Mouse (Mus musculus) lung, postnatal 4 days (tissue): ENCODE results near the gene Olfr1260.

Source experiments
- DNase-seq, 2 experiments: peaks; one replicate each; pipeline ENCODE4 v3.0.0; 2021

Olfr1260 gene

DNA sequence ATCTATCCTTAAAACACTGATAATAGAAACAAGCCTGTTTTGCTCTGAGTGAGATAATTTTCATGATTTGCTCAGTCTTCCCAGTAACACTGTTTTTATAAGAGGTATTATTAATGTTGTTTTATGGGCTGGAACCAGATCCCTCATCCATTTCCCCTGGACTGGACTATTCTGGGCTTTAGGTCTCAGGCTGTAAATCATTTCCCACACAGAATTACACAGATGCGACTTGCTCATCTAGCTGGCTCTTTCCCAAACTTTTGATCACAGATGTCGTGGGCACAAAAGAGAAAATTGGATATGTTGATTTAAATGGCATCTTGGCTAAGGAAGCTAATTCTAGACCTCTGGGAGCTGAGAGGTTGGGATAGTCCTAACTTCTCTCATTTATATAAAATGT is at the start of gene Olfr1260:
Gene Olfr1260, plus strand, starts transcription at position 157 of the 400 bp plus-strand sequence.
- no peak for DNase-seq

DNA sequence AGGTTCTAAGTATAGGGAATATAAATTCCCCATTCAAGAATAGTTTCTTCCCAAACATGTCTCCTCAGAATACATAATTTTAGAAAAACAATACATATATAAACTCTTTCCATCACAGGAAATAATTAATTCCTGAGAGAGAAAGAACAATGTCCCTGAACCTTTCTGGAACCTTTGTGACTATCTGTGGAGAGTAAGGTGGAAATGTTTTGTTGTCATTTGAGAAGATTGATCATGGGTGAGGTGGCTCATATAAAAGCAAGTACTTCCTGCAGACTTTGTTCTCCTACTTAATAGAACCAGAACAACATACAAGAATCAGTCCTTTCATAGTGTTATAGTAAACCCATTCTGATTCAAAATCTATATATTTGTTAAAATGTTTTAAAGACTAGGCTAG is 47.1 kb upstream of the Olfr1260 start, which contains the start of gene Olfr1258:
Gene Olfr1258, plus strand, starts transcription at position 301 of the 400 bp plus-strand sequence.
- DNase-seq: no peak

DNA sequence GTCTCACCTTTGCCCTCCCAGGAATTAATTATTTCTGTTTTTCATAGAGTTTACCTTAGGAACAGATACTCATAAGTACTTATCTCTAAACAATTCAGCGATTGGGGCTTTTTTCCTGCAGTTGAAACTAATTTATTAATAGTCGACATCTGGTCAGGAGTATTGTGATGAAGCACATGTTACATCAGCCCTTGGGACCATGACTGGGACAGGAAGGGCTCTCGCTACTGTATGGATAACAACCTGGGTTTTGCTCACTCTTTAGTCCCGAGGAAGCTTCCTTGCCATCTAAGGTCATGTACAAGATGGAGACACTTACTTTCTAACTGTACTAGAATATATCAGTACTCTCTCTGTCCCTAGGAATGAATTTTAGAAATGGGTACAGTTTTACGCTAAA is 25.6 kb upstream of the Olfr1260 start, which contains the start of gene Olfr1259:
Gene Olfr1259, minus strand, starts transcription at position 101 of the 400 bp plus-strand sequence.
- no peak for DNase-seq

DNA sequence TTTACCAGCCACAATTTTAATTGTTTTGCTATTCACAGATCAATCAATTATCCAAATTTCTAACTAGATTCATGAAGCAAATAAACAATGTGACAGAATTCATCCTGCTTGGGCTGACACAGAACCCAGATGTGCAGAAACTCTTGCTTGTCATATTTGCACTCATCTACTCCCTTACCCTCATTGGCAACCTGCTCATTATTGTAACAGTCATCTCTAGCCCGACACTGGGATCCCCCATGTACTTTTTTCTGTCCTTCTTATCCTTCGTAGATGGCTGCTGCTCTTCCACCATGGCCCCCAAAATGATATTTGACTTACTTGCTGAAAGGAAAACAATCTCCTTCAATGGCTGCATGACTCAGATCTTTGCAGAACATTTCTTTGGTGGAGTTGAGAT is 3.6 kb downstream of the Olfr1260 start:
- no peak for DNase-seq

DNA sequence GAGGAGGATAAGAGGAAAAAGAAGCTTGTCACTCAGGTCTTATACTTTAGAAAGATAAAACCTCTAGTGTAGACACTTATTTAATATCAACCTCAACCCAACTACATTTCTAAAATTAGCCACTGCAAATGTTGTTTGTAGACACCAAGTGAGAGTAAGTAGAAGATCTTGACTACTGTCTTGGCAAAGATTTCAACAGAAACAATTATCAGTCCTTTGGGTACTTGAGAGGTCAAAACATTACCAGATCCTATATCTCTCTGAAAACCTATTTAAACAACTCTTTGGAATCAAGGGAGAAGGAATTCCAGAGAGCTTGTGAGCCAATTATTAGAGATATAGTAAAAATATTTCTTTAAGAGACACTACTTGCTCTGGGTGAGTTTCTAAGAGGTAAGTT is 16.8 kb downstream of the Olfr1260 start, which contains the start of gene Olfr1261:
Gene Olfr1261, plus strand, starts transcription at position 301 of the 400 bp plus-strand sequence.
- DNase-seq: no peak

DNA sequence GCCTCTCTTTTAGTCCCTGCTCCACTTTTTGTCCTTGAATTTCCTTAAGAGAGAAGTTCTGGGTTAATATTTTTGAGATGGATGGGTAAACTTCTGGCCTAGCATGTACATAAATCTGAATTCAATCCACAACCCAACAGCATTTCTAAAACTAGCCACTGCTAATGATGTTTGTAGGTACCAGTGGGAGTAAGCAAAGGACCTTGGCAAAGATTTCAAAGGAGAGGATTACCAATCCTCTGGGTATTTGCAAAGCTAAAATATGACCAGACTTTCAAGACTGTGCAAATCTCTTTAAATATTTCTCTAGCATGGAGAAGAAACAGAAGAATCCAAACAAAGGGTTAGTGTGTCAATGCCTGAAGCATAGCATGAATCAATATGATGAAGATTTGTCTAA is 25.7 kb downstream of the Olfr1260 start, which contains the start of gene Olfr1262:
Gene Olfr1262, plus strand, starts transcription at position 301 of the 400 bp plus-strand sequence.
- no peak for DNase-seq

DNA sequence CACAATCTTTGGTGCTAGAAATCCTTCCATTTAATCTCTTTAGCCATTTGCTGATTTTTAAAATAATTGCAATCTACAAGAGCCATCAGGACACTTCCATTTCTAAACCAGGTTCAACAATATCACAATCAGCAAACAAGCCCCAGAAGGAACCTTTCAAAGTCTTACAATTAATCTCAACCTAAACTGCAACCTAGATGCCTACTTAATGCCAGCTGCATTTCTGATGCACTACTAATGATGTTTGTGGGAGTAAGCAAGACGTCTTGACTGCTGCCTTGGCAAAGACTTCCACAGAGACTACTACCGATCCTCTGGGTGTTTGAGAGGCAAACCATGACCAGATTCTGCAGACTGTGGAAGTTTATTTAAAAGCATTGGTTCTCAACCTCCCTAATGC is 37.7 kb downstream of the Olfr1260 start, which contains the start of gene Olfr1263:
Gene Olfr1263, plus strand, starts transcription at position 301 of the 400 bp plus-strand sequence.
- DNase-seq: no peak

DNA sequence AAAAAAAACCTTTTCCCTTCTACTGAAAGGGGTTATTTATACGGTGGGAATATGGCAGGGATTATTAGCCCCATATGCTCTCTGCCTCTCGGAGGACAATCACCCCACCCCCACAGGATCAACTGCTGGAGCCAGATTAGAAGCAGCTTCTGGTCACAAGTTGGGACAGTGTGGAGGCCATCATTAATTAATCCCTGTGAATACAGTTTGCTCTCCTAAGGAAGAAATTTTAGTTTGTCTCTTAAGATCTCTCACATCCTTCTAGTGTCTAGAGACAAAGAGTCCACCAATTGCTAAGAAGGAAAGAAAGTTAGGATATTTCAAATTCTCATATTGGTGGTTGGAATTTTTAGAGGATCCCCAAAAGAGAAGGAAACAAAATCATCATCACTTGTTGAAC is 51.3 kb downstream of the Olfr1260 start, which contains the start of gene Olfr1264:
Gene Olfr1264, minus strand, starts transcription at position 101 of the 400 bp plus-strand sequence.
- DNase-seq: no peak
